Mouse (Mus musculus): ENCODE measurements around the gene Gabrd.

The Gabrd gene

DNA sequence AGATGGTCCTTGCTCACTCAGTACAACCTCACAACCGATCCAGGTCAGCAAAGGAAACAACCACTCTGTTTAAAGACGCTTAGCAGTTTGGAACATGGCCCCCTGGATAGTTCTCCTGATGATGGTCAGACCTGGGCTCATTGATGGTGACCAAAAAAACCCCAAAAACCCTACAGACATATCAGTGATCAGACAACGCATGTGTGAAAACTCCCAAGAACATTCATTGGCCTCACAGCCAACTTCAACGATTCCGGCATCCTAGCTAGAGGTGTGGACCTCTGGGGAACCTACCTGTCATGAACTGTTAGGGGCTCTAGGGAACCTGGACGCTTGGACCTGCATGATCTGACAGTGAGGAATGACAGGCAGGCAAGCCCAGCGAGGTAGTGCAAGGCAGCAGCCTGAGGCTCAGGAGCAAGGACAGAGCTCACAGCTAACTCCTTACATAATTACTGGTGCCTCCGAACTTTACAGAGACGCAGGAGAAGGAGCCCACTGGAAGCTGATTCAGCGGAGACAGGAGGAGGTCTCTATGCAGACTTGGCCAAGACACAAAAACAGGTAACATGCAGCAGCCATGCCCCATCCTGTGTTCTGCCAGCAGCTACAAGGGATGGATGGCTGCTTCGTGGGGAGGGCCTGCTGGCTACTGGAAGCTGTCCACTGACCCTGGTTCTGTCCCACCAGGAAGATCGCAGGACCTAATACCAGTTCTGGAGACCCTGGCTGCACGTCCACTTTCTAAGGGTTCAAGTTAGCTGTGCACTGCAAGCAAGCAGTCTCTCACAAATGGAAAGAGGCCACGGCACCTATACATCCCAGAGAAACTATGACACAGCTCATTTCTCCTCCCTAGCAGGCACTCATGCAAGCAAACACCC, 54.3 kb downstream of the Gabrd start:
- no peak for DNase-seq

DNA sequence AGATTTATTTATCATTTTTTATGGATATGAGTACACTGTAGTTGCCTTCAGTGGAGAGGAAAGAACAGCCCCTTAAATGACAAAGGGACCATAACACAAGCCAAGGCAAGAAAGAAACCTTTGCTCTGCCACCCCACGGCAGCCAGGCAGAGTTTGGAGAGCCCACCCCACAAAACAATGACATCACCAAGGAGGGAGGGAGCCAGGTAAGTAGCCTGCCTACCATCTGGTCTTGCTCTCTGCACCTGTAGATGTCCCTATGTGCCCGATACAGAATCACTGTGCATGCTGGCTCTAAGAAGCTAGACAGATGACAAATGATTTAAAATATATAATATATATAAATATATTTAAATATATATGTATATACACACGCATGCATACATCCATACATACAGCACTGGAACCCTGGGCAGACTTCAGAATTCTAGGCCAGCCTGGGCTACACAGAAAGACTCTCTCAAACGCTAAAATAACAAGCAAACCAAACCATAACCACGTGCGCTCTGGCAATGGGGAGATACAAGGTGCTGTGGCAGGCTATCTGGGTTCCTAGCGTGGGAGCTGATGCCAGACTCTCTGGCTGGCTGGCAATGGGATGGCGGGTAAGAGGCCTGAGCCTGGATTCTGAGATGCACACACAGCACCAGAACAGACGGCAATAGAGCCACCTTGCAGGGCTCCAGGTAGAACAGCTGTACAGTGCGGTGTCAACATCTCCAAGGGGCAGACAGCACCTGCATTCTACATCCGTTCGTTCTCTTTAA, 61.4 kb downstream of the Gabrd start:
- DNase-seq: no peak

Measured in lung, adult 18-20 months (tissue).